Mouse (Mus musculus): ENCODE results near the gene Tmem129. TPM values are rescaled to one million over a fixed set of nuclear protein-coding genes. Genes with fewer than 3 reads are reported as not detected.
A peak's percentile ranks its signal among the peaks of the same experiment; 100 is the strongest.

Tmem129 gene
- 10 to 100 TPM; 25.6 to 27.6 TPM for total RNA-seq (2021)

DNA sequence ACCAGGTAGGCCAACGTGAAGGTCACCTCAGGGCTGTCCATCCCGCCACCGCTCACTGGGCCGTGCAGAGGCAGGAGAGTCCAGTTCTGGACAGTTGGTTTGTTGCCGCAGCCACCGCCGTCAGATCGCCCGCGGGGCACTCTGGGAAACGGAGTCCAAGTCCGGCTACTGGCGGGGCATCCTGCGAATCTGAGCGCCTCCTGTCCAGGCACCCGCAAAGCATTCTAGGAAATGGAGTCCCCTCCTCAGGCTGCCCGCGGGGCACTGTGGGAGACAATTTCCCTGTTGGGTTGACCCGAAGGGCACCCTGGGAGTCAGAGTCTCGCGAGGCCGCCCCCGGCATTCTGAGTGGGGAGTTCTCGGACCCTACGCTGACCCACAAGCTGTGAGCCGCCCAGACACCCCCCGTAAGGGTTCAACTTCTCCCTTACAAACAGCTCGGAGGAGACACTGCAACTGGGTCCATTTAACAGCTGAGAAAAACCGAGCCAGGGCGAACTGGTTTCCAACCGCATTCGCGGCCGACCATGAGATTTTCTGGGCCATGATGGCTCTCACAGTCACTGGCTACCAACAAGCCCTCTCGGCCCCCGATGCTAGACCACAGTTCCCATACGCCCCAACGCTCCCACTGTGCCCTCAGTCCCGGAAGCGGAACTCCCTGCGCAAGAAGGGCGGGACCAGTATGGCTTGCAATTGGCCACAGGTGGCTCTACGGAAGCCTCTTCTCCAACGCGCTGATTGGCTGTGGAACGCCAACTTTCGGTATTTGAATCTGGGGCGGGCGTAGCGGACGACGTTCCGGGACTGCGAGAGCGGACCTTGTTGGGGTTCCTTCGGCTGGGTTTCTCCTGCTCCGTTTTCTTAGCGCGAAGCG lies at the start of gene Tmem129, which contains the start of gene Tacc3:
Gene Tmem129, minus strand, starts transcription at position 630 of the 877 bp plus-strand sequence.
Gene Tacc3, plus strand, starts transcription at position 342 of the 877 bp plus-strand sequence.
- DNase-seq (ENCODE audit: low spot score in 2 of 2) = peak; percentile 99 to 100
- intact Hi-C loops (cut with DNase I) = loop anchor here (2.0 to 5.0 kb wide), 2 partner anchors 125 to 279 kb away; partner anchors contain the start of genes Letm1 and Nelfa

DNA sequence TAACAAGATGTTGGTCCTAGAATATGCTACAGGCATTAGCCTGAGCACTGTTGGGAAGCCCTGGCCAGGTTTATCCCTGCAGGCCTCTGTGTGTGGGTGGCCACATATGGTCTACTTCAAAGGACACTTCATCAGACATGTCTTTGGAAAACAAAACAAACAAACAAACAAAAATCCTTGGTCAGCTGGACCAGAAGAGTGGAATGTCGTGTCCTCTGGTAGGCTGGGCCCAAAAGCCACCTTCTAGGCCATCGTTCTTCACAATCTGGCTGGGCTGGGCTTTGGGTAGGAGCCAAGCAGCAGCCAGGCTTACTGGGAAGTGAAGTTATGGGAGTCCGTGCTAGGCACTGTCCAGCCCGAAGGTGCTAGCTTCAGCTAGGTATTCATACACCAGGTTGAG lies 48.9 kb upstream of the Tmem129 start:
- no peak for DNase-seq (ENCODE audit: low spot score in 2 of 2)
- intact Hi-C loops (cut with DNase I) = no loop called here

DNA sequence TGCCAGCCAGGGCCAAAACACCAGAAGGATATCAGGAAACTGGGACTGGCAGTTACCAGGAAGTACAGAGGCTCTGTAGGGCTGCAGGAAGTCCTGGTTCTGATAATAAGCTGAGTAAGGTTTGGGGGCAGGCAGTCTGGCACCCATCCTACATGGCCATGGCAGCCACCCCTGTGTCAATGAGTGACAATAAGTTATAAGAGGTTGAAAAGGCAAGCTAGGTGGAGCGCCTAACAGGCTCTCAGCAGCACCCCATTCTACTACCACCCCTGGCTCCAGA lies 48.1 kb upstream of the Tmem129 start:
- intact Hi-C loops (cut with DNase I) = no loop called here
- no peak for DNase-seq (ENCODE audit: low spot score in 2 of 2)

DNA sequence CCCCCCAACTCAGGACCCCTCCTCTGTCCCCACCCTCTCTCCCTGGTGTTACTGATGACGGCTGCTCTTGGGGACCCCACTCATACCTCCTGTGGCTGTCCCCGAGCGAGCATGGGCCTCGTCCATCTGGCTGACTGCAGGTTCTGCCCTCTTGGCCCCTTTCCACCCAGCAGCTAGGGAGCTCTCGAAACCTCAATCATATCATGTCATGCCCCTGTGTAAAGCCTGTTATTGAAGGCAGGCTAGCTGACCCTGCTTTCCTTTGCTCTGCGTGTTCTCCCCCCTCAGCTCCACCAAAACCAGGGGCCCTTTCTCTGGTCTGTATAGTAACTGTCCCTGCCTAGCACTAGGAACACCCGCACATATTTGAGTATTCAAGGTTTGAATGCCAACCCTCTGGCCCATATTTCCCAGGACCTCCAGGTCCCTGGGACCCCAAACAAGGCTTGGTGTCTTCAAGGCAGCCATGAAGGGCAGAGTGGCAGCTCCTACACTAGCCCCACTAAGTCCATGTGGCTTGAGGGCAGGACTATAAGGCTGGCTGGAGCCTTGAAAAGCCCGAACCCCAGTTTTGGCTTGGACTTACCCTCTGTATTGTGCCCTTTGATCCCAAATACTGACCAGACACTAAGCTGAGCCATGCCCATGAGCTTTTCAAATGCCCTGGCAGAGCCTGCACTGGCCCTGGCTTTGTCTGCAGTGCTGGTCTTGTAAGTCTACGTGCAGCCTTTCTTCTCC lies 47.6 kb upstream of the Tmem129 start:
- intact Hi-C loops (cut with DNase I) = loop anchor here (1.0 to 2.0 kb wide), 2 partner anchors 10 to 21 kb away; no protein-coding TSS in a partner anchor
- no peak for DNase-seq (ENCODE audit: low spot score in 2 of 2)

DNA sequence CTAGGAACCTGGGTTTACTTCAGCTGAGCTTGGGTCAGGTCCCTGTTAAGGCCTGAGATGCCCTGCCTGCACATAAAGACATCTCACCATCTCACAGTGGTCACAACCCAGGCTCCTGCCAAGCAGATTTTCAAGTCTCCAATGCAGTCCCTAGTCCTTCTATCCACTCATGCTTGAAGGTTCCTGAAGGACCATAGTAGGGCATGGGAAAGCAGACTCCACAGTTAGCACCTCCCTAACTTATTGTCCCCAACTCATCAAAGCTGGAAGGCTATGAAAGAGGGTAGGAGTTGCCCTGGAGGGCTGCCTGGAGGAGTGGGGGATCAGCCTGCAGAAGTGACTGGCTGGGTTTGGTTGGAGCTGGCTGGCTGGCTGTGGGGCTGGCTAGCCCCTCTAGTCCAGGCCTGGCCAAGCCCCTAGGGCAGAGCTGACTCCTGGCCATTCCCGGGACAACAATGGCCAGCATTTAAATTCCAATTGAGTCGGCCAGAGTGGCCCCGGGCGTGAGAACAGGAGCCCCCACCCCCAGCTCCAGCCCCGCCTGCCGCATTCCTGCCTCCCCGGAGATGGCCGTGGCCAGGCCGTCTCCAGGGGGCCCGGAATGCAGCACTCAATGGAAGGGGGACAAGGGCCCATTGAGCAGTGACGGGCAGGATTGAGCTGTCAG lies 46.9 kb upstream of the Tmem129 start:
- DNase-seq (ENCODE audit: low spot score in 2 of 2) = peak in 1 of 2 experiments; percentile 70
- intact Hi-C loops (cut with DNase I) = loop anchor here (1.0 to 2.0 kb wide), 2 partner anchors 10 to 22 kb away; no protein-coding TSS in a partner anchor

DNA sequence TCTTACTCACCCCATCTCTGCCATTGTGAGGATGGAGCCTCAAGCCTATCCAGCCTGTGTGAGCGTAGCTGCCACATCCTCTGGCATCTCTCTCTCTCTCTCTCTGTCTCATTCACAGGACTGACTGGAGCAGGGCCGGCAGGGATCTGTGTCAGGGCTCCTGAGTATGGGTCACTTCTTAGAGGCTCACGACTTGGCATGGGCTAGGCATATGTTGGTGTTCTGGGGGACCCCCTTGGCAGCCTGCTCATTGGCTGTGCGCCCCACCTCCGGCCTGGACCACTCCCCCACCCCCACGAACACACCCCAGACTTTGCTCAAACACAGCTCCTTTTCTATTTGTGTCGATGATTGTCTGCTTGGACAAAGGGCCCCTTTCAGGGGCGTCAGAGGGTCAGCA lies 45.8 kb upstream of the Tmem129 start:
- no peak for DNase-seq (ENCODE audit: low spot score in 2 of 2)
- intact Hi-C loops (cut with DNase I) = loop anchor here (2.0 kb wide), 1 partner anchor 23 kb away; no protein-coding TSS in a partner anchor

DNA sequence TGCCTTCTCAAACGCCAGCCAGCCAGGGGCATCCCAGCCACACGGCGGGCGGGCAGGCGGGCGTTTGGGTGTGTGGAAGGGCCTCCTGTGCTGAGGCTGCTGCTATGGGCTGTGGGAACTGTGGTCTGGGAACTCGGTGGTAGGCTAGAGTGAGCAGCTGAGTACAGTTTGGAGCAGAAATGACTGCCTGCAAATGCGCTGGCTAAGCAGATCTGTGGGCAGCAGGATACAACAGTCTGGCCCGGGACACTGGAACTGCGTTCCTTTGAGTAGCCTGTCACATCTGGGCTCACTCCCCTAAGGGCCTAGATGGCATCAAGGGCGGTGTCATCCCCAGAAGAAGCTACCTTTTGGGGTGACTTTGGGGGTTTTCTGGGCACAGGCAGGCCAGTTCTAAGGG lies 43.6 kb upstream of the Tmem129 start:
- DNase-seq (ENCODE audit: low spot score in 2 of 2) = no peak
- intact Hi-C loops (cut with DNase I) = no loop called here

DNA sequence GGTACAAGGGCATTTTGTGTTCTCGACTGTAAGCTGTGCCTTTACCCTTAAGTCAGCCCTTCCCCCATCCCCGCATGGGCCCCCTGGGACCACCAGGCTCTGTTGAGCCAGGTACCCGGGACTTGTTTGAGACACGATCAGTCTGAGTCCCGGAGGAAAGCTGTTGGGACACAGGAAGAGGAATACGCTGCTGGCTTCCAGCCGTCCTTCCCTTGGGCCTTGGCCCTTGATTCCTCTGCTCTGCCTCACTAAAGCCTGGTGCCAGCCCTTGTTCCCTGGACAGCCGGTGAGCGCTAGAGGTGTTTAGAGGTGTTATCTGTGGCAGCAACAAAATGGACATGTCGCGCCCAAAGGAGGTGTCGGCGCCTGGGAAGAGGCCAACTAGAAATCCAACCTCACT lies 41.8 kb upstream of the Tmem129 start:
- no peak for DNase-seq (ENCODE audit: low spot score in 2 of 2)
- intact Hi-C loops (cut with DNase I) = no loop called here

DNA sequence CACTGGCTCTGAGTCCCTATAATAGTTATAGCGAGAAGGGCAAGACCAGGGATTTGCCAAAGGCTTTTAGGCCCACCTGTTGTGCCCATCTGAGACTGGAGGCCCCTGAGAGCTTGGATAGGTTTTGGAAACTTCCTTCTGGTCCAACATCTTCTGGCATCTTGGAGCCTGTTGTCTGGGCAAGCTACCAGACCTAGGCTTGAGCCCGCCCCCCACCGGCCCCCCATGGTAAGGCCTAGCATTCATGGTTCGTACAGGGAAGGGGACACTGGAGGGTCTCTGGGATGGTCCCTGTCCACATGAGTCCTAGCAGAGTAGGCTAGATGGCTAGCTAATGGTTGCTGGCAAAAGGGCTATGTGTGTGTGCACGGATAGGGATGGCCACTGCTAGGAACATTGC lies 40.5 kb upstream of the Tmem129 start:
- intact Hi-C loops (cut with DNase I) = no loop called here
- DNase-seq (ENCODE audit: low spot score in 2 of 2) = no peak

DNA sequence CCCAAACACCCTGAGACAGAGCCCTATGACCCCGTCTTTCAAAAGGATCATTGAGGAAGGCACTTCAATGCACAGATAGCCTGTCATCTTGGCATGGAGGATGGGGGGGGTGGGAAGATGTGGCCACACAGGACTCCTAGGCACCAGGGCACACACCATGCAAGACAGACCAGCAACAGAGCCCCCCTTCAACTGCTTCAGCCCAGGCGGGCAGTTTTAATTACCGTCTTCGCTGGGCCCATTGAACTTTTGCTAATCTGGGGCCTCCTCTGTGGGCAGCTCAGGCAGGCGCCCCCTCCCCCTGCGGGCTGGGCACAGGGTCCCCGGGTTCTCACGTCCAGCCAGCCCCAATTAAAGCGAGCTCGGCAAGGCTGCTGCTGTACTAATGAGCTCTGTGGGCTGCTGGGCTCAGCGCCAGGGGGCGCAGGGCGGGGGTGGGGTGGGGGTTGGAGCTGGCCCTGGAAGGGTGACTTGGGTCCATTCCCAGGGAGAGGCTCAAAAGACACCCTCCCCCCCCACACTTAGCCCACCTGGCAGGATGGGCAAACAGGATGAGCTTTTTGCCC lies 39.8 kb upstream of the Tmem129 start:
- peak; percentile 29 to 63 for DNase-seq (ENCODE audit: low spot score in 2 of 2)
- intact Hi-C loops (cut with DNase I) = no loop called here

DNA sequence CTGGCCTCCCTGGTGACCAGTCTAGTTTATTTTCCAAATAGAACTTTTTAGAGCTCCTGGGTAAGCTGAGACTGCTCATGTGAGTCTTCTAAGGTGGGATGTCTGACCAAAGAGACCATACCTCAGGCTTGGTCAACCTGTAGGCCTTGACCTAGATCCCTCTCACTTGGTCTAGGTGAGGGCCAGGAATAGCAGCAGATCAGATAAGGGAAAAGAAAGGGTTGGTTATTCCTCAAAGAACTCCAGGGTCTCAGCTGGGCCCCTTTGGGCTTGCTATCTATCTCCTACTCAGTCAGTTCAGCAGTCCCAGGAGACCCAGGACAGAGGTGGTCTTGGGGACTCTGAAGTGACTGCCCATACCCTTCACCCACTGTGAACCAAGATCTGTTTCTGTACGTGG lies 39.3 kb upstream of the Tmem129 start:
- no peak for DNase-seq (ENCODE audit: low spot score in 2 of 2)
- intact Hi-C loops (cut with DNase I) = no loop called here

DNA sequence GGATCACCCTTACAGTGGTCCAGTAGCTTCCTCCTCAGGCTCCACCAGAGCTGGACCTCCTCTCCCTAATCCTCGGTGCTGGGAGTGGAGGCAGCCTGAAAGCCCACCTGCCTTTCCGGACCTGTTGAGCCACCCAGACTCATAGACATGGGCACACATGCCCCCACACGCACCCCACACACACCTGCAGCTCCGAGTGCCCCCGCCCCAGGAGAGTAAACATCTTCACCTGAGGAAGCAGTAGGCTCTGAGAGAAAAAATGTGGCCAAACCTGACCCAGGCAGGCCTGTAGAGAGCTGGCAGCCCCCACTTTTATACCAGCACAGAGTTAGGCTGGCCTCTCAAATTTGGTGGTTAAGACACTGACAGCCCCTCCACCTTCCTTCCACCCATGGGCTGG lies 38.2 kb upstream of the Tmem129 start:
- intact Hi-C loops (cut with DNase I) = no loop called here
- DNase-seq (ENCODE audit: low spot score in 2 of 2) = no peak

DNA sequence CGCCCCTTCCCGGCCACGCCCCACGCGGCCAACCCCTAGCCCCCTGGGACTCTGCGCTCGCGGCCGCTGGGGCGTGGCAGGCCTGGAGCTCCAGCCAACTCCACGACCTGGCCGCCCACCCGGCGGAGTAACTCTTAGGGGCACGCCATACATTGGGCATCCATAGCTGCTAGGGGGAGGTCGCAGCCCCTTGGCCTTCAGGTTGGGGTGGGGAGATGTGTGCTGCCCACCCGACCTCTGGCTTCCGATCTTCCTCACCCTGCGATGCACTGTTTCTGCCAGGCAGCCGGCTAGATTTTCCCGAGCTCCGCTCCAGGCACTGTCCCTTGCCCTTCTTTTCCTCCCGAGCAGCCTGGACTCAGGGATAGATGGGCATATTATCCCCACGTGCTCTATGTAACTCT lies 37.5 kb upstream of the Tmem129 start:
- no peak for DNase-seq (ENCODE audit: low spot score in 2 of 2)
- intact Hi-C loops (cut with DNase I) = loop anchor here (1.0 kb wide), 1 partner anchor 10 kb away; no protein-coding TSS in a partner anchor

DNA sequence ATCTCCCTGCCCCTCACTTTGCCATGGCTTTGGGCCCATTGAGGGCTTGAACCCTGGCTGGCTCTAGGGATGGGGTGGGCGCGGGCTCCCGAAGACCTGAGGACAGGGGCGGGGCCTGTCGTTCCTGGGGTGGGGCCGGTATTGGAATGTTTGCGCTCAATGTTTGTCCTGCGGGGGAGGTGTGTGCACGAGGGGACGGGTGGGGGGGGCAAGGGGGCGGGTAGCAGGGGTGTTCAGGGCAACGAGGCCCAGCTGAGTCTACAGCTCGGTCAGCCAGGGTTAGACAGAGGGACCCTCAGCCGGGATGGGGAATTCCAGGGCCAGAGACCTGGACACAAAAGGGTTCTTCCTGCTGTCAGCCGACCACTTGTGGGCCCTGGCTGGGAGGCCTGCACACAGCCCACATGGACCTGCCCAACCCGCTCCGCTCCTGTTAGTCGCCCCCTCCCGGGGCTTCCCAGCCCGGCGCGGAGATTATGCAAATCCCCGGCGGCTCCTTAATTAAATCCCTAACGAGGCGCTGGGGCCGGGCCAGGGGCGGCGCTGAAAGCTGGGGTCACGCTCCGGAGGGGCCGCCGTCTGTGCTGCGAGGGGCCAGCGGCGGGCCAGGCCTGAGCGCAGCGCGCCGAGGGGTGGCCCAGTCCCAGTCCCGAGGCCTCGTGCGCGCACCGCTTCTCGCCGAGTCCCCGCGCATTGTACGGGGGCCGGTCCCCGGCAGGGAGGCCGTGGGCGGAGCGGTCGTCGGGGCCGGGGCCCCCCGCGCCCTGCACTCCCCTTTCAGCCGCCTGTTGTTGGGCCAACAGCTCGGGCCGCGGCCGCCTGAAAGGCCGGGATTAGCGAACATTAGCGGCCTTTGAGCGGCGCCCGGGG lies 36.9 kb upstream of the Tmem129 start:
- DNase-seq (ENCODE audit: low spot score in 2 of 2) = peak; percentile 33 to 62
- intact Hi-C loops (cut with DNase I) = loop anchor here (1.0 kb wide), 1 partner anchor 10 kb away; no protein-coding TSS in a partner anchor

DNA sequence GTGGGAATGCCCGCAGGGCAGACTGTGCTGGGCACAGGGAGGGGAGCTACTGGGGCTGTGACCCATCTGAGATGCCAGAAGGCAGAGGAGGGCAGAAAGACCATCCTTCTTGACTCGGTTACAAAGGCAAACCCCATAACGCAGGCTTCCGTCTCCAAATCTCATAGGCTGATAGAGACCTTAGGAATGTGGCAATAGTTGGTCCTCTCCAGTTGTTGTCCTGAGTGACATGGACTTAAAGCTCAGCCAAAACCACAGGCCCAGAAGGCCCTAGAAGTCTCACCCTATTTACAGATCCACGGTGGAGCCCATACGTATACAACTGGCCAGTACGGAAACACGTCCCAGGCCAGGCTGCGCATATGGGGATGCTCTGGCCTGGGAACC lies 36.2 kb upstream of the Tmem129 start:
- intact Hi-C loops (cut with DNase I) = no loop called here
- no peak for DNase-seq (ENCODE audit: low spot score in 2 of 2)

DNA sequence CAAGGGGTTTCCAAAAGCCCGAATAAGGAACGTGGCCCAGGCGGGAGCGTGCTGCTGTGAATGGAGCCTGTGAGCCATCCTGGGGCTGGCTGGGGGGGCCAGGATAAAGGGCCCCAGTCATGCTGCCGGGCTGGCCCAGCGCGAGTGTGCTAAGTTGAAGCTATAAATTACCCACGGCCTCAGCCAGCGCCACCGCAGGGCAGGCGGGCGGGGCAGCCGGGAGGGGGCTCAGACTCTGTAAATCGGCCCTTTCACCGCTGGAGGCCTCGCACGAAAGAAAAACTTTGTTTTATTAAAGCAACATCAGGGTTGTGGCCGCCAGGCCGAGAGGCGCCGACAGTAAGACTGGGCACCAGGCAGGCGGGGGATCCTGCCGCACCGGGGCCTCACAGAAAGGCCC lies 34.2 kb upstream of the Tmem129 start:
- DNase-seq (ENCODE audit: low spot score in 2 of 2) = no peak
- intact Hi-C loops (cut with DNase I) = no loop called here

DNA sequence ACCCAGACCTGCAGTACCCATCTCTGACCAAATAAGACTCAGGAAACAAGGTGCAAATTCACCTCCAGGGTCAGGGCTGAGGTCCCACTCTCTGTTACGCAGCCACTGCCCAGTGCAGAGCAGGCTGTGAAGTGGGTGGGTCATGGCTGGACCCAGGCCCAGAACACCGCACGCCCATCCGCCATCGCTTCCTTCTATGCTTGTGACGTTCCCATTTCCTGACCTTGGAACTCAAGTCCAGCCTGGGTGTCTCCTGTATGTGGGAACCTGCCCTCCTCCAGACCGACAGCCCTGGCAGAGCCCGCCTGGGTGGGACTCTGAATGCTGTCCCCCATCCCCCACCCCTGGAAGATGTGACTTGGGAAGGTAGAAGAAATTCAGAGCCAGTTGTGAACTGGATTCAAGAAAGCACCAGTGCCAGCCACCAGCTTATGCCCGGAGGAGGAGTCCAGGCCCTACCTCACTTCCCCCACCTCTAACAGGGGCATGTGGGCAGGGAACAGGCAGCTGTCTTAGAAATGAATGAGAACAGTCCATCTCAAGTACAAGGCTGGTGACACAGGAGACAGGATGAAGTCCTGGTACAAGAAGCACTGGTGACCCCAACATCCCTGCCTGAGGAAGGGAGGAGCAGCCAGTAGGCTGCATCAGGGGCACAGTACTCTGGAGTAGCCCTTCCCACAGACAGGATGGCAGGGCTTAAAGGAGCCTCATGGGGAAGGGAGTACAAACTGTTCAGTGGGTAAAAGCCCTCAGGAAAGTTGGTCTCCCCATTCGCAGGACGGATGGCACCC lies 31.8 kb upstream of the Tmem129 start:
- intact Hi-C loops (cut with DNase I) = loop anchor here (5.0 kb wide), 1 partner anchor 37 kb away; no protein-coding TSS in a partner anchor
- no peak for DNase-seq (ENCODE audit: low spot score in 2 of 2)

DNA sequence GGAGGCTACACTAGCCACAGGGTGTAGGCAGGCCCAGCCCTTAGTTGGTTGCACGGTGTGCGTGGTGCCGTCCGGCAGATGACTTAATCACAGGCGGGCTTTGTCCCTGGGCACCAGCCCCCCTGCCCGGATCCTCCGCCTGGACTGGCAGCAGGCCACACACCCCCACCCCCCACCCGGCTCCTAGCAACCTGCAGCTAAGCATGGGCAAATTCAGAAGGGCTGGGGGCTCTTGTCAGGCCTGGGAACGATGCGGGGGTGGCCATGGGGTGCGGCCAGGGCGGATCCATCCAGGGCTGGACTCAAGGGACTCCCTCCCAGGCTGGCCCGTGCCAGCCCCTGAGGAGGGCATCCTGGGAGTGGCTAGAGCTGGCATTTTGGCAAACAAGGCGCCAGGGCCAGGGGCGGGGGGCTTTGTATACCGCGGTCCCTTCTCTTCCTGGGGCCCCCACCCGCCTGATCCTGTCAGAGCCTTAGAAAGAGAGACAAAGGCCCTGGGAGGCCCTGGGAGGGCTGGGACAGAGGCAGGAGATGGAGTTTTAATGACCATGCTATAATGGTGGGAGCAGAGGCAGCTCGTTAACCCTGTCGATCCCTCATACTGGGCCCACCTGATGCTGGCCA lies 31.1 kb upstream of the Tmem129 start:
- intact Hi-C loops (cut with DNase I) = loop anchor here (5.0 kb wide), 1 partner anchor 38 kb away; no protein-coding TSS in a partner anchor
- no peak for DNase-seq (ENCODE audit: low spot score in 2 of 2)

All from left cerebral cortex, postnatal 25 days (tissue).